Mouse (Mus musculus): ENCODE results near the gene Sfxn4.

- TF ChIP-seq POLR2A (IDR thresholded peaks at IDR 0.05; ENCODE audit: borderline replicate concordance, extremely low read depth, insufficient read depth, insufficient read length, poor library complexity, severe bottlenecking) = no peak
- TF ChIP-seq CTCF (IDR thresholded peaks at IDR 0.05; ENCODE audit: borderline replicate concordance, extremely low read depth, insufficient read depth, insufficient read length) = no peak
Measured at GRCm38 (mm10) chr19:60804903-60805302, 56.4 kb downstream of the Sfxn4 start.
